Mouse (Mus musculus) midbrain, embryonic 14.5 days (tissue): ENCODE results near the gene Dclk2. TPM values are rescaled to one million over a fixed set of nuclear protein-coding genes. Genes with fewer than 3 reads are reported as not detected.
A peak's percentile ranks its signal among the peaks of the same experiment; 100 is the strongest.

Experiments
- ATAC-seq: fragments of 200-750 bp; cut with Nextera tagmentation; 2 replicates; pipeline ENCODE4 v1.8.0; 2017; ENCODE audit warnings: moderate number of reproducible peaks, moderate library complexity; ENCODE audit not compliant: low FRiP score, low TSS enrichment
- DNase-seq: peaks from one replicate; pipeline ENCODE4 v3.0.0-alpha.2; 2015
- H3K27ac ChIP-seq: fragments of 300-500 bp; sonication (generic); replicated peaks from 2 replicates; pipeline ENCODE4 v1.5.1; 2014; ENCODE audit warnings: mild to moderate bottlenecking, low read depth, low read length, moderate library complexity
- H3K27me3 ChIP-seq: fragments of 300-500 bp; sonication (generic); 2 replicates; pipeline ENCODE4 v1.6.1; 2014; ENCODE audit warnings: low read length, control low read depth, mixed read lengths; ENCODE audit not compliant: control insufficient read depth, insufficient read depth
- H3K36me3 ChIP-seq: fragments of 300-500 bp; sonication (generic); 2 replicates; pipeline ENCODE4 v1.6.1; 2014; ENCODE audit warnings: low read length, control low read depth; ENCODE audit not compliant: control insufficient read depth, insufficient read depth
- H3K4me1 ChIP-seq: fragments of 300-500 bp; sonication (generic); 2 replicates; pipeline ENCODE4 v1.6.1; 2014; ENCODE audit warnings: mild to moderate bottlenecking, antibody characterized with exemption, low read length, control low read depth; ENCODE audit not compliant: control insufficient read depth, insufficient read depth
- H3K4me2 ChIP-seq: fragments of 300-500 bp; sonication (generic); 2 replicates; pipeline ENCODE4 v1.6.1; 2014; ENCODE audit warnings: mild to moderate bottlenecking, low read length, moderate library complexity
- H3K4me3 ChIP-seq: fragments of 300-500 bp; sonication (generic); replicated peaks from 2 replicates; pipeline ENCODE4 v1.5.1; 2014; ENCODE audit warnings: low read depth, low read length
- H3K9ac ChIP-seq: fragments of 300-500 bp; sonication (generic); replicated peaks from 2 replicates; pipeline ENCODE4 v1.6.1; 2014; ENCODE audit warnings: mild to moderate bottlenecking, low read length, moderate library complexity
- H3K9me3 ChIP-seq: fragments of 300-500 bp; sonication (generic); 2 replicates; pipeline ENCODE4 v1.6.1; 2016; ENCODE audit warnings: low read length, control low read depth, mixed read lengths; ENCODE audit not compliant: control insufficient read depth
- WGBS: fragments of 180-500 bp; shearing (Covaris S2); extraction: QIAGEN DNeasy Blood & Tissue Kit; methylation state at CpG from one replicate; pipeline ENCODE4 v1.1.7; 2014; 5-methylcytosine and 5-hydroxymethylcytosine counted together
- polyA plus RNA-seq: library from polyadenylated mRNA; unstranded; fragments of >200 nt; fragmentation: Nextera tagmentation; extraction: Ambion mirVana; gene quantifications from 2 replicates; pipeline ENCODE4 v1.2.1, GENCODE M21; 2014

The Dclk2 gene
- polyA plus RNA-seq, 1 experiment from 2014 or later, result 91.1 TPM

- WGBS, result 83% methylated on average over 9 of the region's 9 CpGs
- H3K27ac ChIP-seq, result peak overlapping the region; percentile 38
These were observed 111.5 kb downstream of the Dclk2 start for GRCm38 (mm10) chr3:86809199-86809598.

GRCm38 (mm10) chr3:86807750-86808467, 112.7 kb downstream of the Dclk2 start:
- Histone ChIP-seq H3K4me1 (peaks cover 6% of the 10 kb centered on the region; the same call in 1 of the 2 replicates), H3K9me3 (no peaks in the 10 kb centered on the region), H3K4me2 (no peak overlapping the region), H3K4me3 (no peak overlapping the region), H3K27ac (no peak overlapping the region), H3K9ac (no peak overlapping the region), H3K27me3 (no peaks in the 10 kb centered on the region), H3K36me3 (peaks cover 31% of the 10 kb centered on the region)
- WGBS, result 74% methylated on average over 14 of the region's 14 CpGs
- ATAC-seq, result no peak
- peak; percentile 65 for DNase-seq

More at GRCm38 (mm10) chr3:86809199-86809598, 111.5 kb downstream of the Dclk2 start:
- Histone ChIP-seq H3K9me3 (no peaks in the 10 kb centered on the region), H3K4me3 (no peak overlapping the region), H3K4me2 (no peak overlapping the region), H3K36me3 (peaks cover 33% of the 10 kb centered on the region), H3K9ac (no peak overlapping the region), H3K4me1 (peaks cover 6% of the 10 kb centered on the region; the same call in 1 of the 2 replicates), H3K27me3 (no peaks in the 10 kb centered on the region)
- ATAC-seq (no peak), DNase-seq (no peak)

GRCm38 (mm10) chr3:86806834-86807233, 113.8 kb downstream of the Dclk2 start:
- Histone ChIP-seq H3K9me3 (no peaks in the 10 kb centered on the region), H3K4me3 (no peak overlapping the region), H3K4me2 (no peak overlapping the region), H3K27ac (no peak overlapping the region), H3K9ac (no peak overlapping the region), H3K27me3 (no peaks in the 10 kb centered on the region), H3K36me3 (peaks cover 39% of the 10 kb centered on the region), H3K4me1 (peaks cover 6% of the 10 kb centered on the region; the same call in 1 of the 2 replicates)
- 98% methylated on average over 9 of the region's 9 CpGs for WGBS
- DNase-seq, result no peak
- no peak for ATAC-seq

GRCm38 (mm10) chr3:86804265-86804664, 116.4 kb downstream of the Dclk2 start:
- Histone ChIP-seq H3K4me1 (no peaks in the 10 kb centered on the region), H3K9me3 (no peaks in the 10 kb centered on the region), H3K4me2 (no peak overlapping the region), H3K4me3 (no peak overlapping the region), H3K27me3 (no peaks in the 10 kb centered on the region), H3K9ac (no peak overlapping the region), H3K27ac (no peak overlapping the region; the same call in 1 of the 2 replicates), H3K36me3 (peaks cover 41% of the 10 kb centered on the region)
- DNase-seq (no peak), ATAC-seq (no peak)
- 93% methylated on average over 9 of the region's 9 CpGs for WGBS

- DNase-seq (no peak), ATAC-seq (no peak)
- Histone ChIP-seq H3K9me3 (no peaks in the 10 kb centered on the region), H3K36me3 (peaks cover 51% of the 10 kb centered on the region), H3K4me2 (no peak overlapping the region), H3K9ac (no peak overlapping the region), H3K27me3 (no peaks in the 10 kb centered on the region), H3K27ac (no peak overlapping the region), H3K4me1 (no peaks in the 10 kb centered on the region), H3K4me3 (no peak overlapping the region)
- WGBS, result 44% methylated on average over 8 of the region's 8 CpGs
These were observed 117.8 kb downstream of the Dclk2 start for GRCm38 (mm10) chr3:86802825-86803224.

GRCm38 (mm10) chr3:86800841-86801240, 119.8 kb downstream of the Dclk2 start:
- ATAC-seq (no peak), DNase-seq (no peak)
- Histone ChIP-seq H3K4me1 (no peaks in the 10 kb centered on the region), H3K4me2 (no peak overlapping the region), H3K27me3 (no peaks in the 10 kb centered on the region), H3K36me3 (peaks cover 60% of the 10 kb centered on the region), H3K9me3 (no peaks in the 10 kb centered on the region), H3K9ac (no peak overlapping the region), H3K4me3 (no peak overlapping the region), H3K27ac (no peak overlapping the region)
- 81% methylated on average over 8 of the region's 8 CpGs for WGBS

- H3K27ac ChIP-seq, result no peak overlapping the region
- no peaks in the 10 kb centered on the region for H3K4me1 ChIP-seq
- peaks cover 52% of the 10 kb centered on the region for H3K36me3 ChIP-seq
- H3K9ac ChIP-seq, result no peak overlapping the region
- DNase-seq (no peak), ATAC-seq (no peak)
- H3K9me3 ChIP-seq, result no peaks in the 10 kb centered on the region
- H3K27me3 ChIP-seq, result no peaks in the 10 kb centered on the region
- WGBS, result 95% methylated on average over 9 of the region's 9 CpGs
- no peak overlapping the region for H3K4me3 ChIP-seq
- no peak overlapping the region for H3K4me2 ChIP-seq
These were observed 121.6 kb downstream of the Dclk2 start for GRCm38 (mm10) chr3:86799041-86799440.

GRCm38 (mm10) chr3:86797871-86798460, 122.7 kb downstream of the Dclk2 start:
- peaks cover 58% of the 10 kb centered on the region for H3K36me3 ChIP-seq
- H3K27ac ChIP-seq, result 0 out of 2 replicates have a peak overlapping the region, but pooled peaks have one; percentile 8
- DNase-seq (no peak), ATAC-seq (no peak)
- H3K9me3 ChIP-seq, result no peaks in the 10 kb centered on the region
- H3K4me1 ChIP-seq, result no peaks in the 10 kb centered on the region
- H3K27me3 ChIP-seq, result no peaks in the 10 kb centered on the region
- 88% methylated on average over 13 of the region's 13 CpGs for WGBS
- no peak overlapping the region for H3K4me2 ChIP-seq
- no peak overlapping the region for H3K9ac ChIP-seq
- no peak overlapping the region for H3K4me3 ChIP-seq

- Histone ChIP-seq H3K9me3 (no peaks in the 10 kb centered on the region), H3K4me1 (no peaks in the 10 kb centered on the region), H3K27ac (no peak overlapping the region), H3K9ac (no peak overlapping the region), H3K4me3 (no peak overlapping the region), H3K36me3 (peaks cover 60% of the 10 kb centered on the region), H3K27me3 (no peaks in the 10 kb centered on the region), H3K4me2 (no peak overlapping the region)
- no peak for ATAC-seq
- WGBS, result 46% methylated on average over 6 of the region's 6 CpGs
- DNase-seq, result peak; percentile 57
These were observed 123.9 kb downstream of the Dclk2 start for GRCm38 (mm10) chr3:86796716-86797115.
